Mouse (Mus musculus) erythroblast, embryonic 14.5 days (primary cell): Measurements from ENCODE around the gene Maml3. TPM values are rescaled to one million over a fixed set of nuclear protein-coding genes. Genes with fewer than 3 reads are reported as not detected.

Source experiments
- H3K27me3 ChIP-seq: 2 replicates; pipeline ENCODE4 v1.6.1; 2012; ENCODE audit warnings: inconsistent platforms; ENCODE audit not compliant: control insufficient read depth
- H3K36me3 ChIP-seq: 2 replicates; pipeline ENCODE4 v1.6.1; 2012; ENCODE audit warnings: mild to moderate bottlenecking, inconsistent platforms; ENCODE audit not compliant: control insufficient read depth
- H3K4me1 ChIP-seq: 2 replicates; pipeline ENCODE4 v1.6.1; 2012; ENCODE audit warnings: inconsistent platforms; ENCODE audit not compliant: control insufficient read depth
- H3K4me3 ChIP-seq: replicated peaks from 2 replicates; pipeline ENCODE3; 2012; ENCODE audit warnings: moderate library complexity, mild to moderate bottlenecking, inconsistent platforms
- H3K9me3 ChIP-seq: 2 replicates; pipeline ENCODE4 v1.6.1; 2012; ENCODE audit warnings: low read length, inconsistent platforms, mixed read lengths; ENCODE audit not compliant: control insufficient read depth
- GATA1 ChIP-seq: IDR thresholded peaks from 2 replicates; pipeline ENCODE4 v1.6.1; 2012; ENCODE audit warnings: low read length, inconsistent platforms, mixed read lengths
- TAL1 ChIP-seq: IDR thresholded peaks from 3 replicates; pipeline ENCODE4 v1.6.1; 2012; ENCODE audit warnings: low read length, inconsistent platforms, mixed read lengths
- polyA plus RNA-seq: library from polyadenylated mRNA; stranded (reverse); fragments of >175 nt; gene quantifications from 2 replicates; pipeline ENCODE4 v1.2.3, GENCODE M21; 2012

The Maml3 gene
- polyA plus RNA-seq, 1 experiment: 0.04 TPM

GRCm38 (mm10) chr3:51730662-51731061 lies 374.2 kb downstream of the Maml3 start:
- no peaks in the 10 kb centered on the region for H3K9me3 ChIP-seq
- TF ChIP-seq GATA1: no peak
- TF ChIP-seq TAL1: no peak
- H3K4me1 ChIP-seq: peaks cover 68% of the 10 kb centered on the region
- no peak overlapping the region for H3K4me3 ChIP-seq
- peaks cover 2% of the 10 kb centered on the region; the same call in 1 of the 2 replicates for H3K27me3 ChIP-seq
- H3K36me3 ChIP-seq: no peaks in the 10 kb centered on the region; the same call in 1 of the 2 replicates

DNA sequence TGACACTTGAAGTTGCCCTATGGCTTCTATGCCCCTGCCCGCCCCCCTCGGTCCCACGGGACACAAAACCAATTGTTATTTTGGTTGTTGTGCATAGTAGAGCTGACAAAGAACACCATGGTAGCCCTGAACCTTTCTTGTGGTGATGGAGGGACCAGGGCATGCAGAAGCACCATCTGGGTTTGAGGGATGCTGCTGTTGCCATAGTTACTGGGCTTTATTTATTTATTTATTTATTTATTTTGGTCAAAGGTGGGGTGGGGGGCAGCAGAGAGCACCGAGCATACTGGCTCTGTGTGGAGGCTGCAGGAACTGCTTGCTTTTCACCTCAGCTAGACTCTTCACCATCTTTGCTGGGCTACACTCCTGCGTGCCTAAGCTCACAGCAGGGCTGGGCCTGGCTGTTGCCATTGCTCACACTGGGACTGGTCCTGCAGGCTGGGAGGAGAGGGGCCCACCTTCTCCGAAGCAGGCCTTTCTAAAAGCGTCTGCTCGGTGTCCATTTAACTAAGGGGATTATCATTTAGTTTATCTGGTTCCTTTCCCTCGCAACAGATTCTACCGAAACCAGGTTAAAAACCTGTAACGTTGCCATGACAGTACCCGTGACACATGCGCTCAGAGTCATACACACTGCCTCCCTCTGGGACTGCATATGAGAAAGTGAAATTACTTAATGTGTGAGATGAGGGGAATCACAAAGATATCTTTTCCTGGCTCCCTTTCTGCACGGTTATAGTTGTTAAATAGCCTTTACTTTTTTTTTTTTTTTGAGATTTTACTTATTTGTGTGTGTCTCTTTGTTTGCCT lies 375.6 kb downstream of the Maml3 start:
- H3K4me3 ChIP-seq: peak overlapping the region; percentile 57
- no peaks in the 10 kb centered on the region; the same call in 1 of the 2 replicates for H3K36me3 ChIP-seq
- H3K27me3 ChIP-seq: peaks cover 2% of the 10 kb centered on the region; the same call in 1 of the 2 replicates
- TF ChIP-seq TAL1 (no peak), GATA1 (no peak)
- peaks cover 74% of the 10 kb centered on the region for H3K4me1 ChIP-seq
- no peaks in the 10 kb centered on the region for H3K9me3 ChIP-seq

- H3K4me3 ChIP-seq: peak overlapping the region; percentile 57
- H3K27me3 ChIP-seq: peaks cover 2% of the 10 kb centered on the region; the same call in 1 of the 2 replicates
- no peaks in the 10 kb centered on the region for H3K9me3 ChIP-seq
- H3K36me3 ChIP-seq: no peaks in the 10 kb centered on the region; the same call in 1 of the 2 replicates
- peaks cover 70% of the 10 kb centered on the region for H3K4me1 ChIP-seq
- TF ChIP-seq GATA1: peak; percentile 63
- no peak for TF ChIP-seq TAL1
Measured at GRCm38 (mm10) chr3:51728456-51728855, 376.4 kb downstream of the Maml3 start.

GRCm38 (mm10) chr3:51727968-51728367 lies 376.9 kb downstream of the Maml3 start:
- no peaks in the 10 kb centered on the region; the same call in 1 of the 2 replicates for H3K36me3 ChIP-seq
- no peaks in the 10 kb centered on the region for H3K9me3 ChIP-seq
- H3K27me3 ChIP-seq: peaks cover 1% of the 10 kb centered on the region; the same call in 1 of the 2 replicates
- peak overlapping the region; percentile 57 for H3K4me3 ChIP-seq
- no peak for TF ChIP-seq GATA1
- no peak for TF ChIP-seq TAL1
- peaks cover 67% of the 10 kb centered on the region for H3K4me1 ChIP-seq

- H3K36me3 ChIP-seq: no peaks in the 10 kb centered on the region; the same call in 1 of the 2 replicates
- TF ChIP-seq TAL1: no peak
- no peak for TF ChIP-seq GATA1
- H3K27me3 ChIP-seq: no peaks in the 10 kb centered on the region
- no peak overlapping the region for H3K4me3 ChIP-seq
- H3K4me1 ChIP-seq: peaks cover 63% of the 10 kb centered on the region
- no peaks in the 10 kb centered on the region for H3K9me3 ChIP-seq
Measured at GRCm38 (mm10) chr3:51727487-51727886, 377.4 kb downstream of the Maml3 start.

DNA sequence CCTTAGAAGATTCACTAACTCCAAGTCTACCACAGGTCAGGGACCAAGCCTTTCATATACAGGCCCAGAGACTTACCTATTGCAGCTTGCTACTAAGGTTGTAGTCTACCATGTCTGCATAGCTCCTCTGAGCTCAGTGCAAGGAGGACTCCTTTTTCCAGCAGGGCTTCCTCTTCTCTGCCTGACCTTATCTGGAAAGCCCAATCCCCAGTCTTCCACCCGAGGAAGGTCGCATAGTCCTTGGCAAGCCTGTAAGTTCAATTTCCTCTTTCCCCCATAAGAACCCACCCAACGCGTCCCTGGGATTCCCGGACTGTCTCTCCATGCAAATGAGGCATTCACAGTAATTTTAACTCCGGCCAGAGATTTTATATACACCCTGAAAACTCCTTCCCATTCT lies 378.6 kb downstream of the Maml3 start:
- H3K27me3 ChIP-seq: no peaks in the 10 kb centered on the region
- H3K4me3 ChIP-seq: no peak overlapping the region
- H3K9me3 ChIP-seq: no peaks in the 10 kb centered on the region
- TF ChIP-seq GATA1: no peak
- TF ChIP-seq TAL1: no peak
- no peaks in the 10 kb centered on the region; the same call in 1 of the 2 replicates for H3K36me3 ChIP-seq
- H3K4me1 ChIP-seq: peaks cover 59% of the 10 kb centered on the region

DNA sequence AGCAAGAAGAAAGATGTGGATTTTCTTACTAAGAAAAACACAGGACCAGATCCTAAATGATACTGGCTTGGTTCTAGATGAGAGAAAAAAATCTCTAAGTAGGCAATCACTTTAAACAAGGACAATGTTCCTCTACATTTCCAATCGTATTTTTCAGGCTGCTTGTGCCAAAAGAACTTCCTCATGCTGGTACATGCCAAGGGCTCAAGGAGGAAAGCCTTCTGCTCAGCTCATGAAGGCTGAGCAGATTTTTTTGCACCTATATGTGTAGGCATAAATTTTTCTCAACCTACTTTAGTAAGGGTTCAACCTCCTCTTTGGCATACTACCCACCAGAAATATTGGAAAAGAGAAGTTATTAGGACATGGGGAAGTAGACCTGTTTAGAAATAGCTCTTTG lies 384.9 kb downstream of the Maml3 start:
- Histone ChIP-seq H3K36me3 (no peaks in the 10 kb centered on the region), H3K4me1 (peaks cover under 1% of the 10 kb centered on the region)
- TF ChIP-seq GATA1 (no peak), TAL1 (no peak)

GRCm38 (mm10) chr3:51719373-51719772 lies 385.5 kb downstream of the Maml3 start:
- H3K4me3 ChIP-seq: no peak overlapping the region
- no peak for TF ChIP-seq TAL1
- no peak for TF ChIP-seq GATA1

More for the DNA sequence above, 384.9 kb downstream of the Maml3 start:
- Histone ChIP-seq H3K4me3 (no peak overlapping the region), H3K27me3 (no peaks in the 10 kb centered on the region), H3K9me3 (no peaks in the 10 kb centered on the region)

GRCm38 (mm10) chr3:51717909-51718308 lies 387.0 kb downstream of the Maml3 start:
- no peaks in the 10 kb centered on the region for H3K27me3 ChIP-seq
- no peak for TF ChIP-seq GATA1
- TF ChIP-seq TAL1: no peak
- H3K4me1 ChIP-seq: peaks cover 17% of the 10 kb centered on the region
- no peak overlapping the region for H3K4me3 ChIP-seq
- no peaks in the 10 kb centered on the region for H3K36me3 ChIP-seq
- no peaks in the 10 kb centered on the region for H3K9me3 ChIP-seq

More at GRCm38 (mm10) chr3:51719373-51719772, 385.5 kb downstream of the Maml3 start:
- H3K4me1 ChIP-seq: peaks cover 7% of the 10 kb centered on the region
- no peaks in the 10 kb centered on the region for H3K27me3 ChIP-seq
- no peaks in the 10 kb centered on the region for H3K36me3 ChIP-seq
- no peaks in the 10 kb centered on the region for H3K9me3 ChIP-seq
